Mouse (Mus musculus) CH12.LX (cell line): ENCODE data around the gene Fam19a2. TPM values are rescaled to one million over a fixed set of nuclear protein-coding genes. Genes with fewer than 3 reads are reported as not detected.

Source experiments
- DNase-seq: peaks from one replicate; pipeline ENCODE4 v3.0.0-alpha.2; 2013; ENCODE audit errors: extremely low read depth
- H3K27ac ChIP-seq: 2 replicates; pipeline ENCODE4 v1.5.1; 2012; ENCODE audit warnings: low read depth, mild to moderate bottlenecking, control low read depth, moderate library complexity; ENCODE audit not compliant: insufficient read depth
- H3K27me3 ChIP-seq: replicated peaks from 2 replicates; pipeline ENCODE3; 2012; ENCODE audit warnings: inconsistent platforms
- H3K36me3 ChIP-seq, 2 experiments: replicated peaks in 1 of 2; 2 replicates each; pipeline versions ENCODE3 to v1.6.1; 2012; ENCODE audit warnings: inconsistent platforms in 1 of 2, low read length in 1 of 2, mild to moderate bottlenecking in 1 of 2, mixed read lengths in 1 of 2, moderate library complexity in 1 of 2; ENCODE audit not compliant: control insufficient read depth in 1 of 2, insufficient read depth in 1 of 2
- H3K4me1 ChIP-seq, 2 experiments: 2 replicates each; pipeline ENCODE4 v1.6.1; 2012; ENCODE audit warnings: inconsistent platforms in 1 of 2, moderate library complexity in 1 of 2; ENCODE audit not compliant: insufficient read depth in 2 of 2, control insufficient read depth in 1 of 2
- H3K4me2 ChIP-seq: 2 replicates; pipeline ENCODE4 v1.6.1; 2012; ENCODE audit warnings: low read depth, mild to moderate bottlenecking, control low read depth; ENCODE audit not compliant: poor library complexity, insufficient read depth, severe bottlenecking
- H3K4me3 ChIP-seq, 3 experiments: fragments of 150-350 bp in 1 of 3; sonication (generic) in 1 of 3; replicated peaks in 1 of 3; 2 replicates each; pipeline versions ENCODE3 to v1.5.1; 2011 to 2012; ENCODE audit warnings: low read depth in 2 of 3, low read length in 2 of 3, mild to moderate bottlenecking in 2 of 3, moderate library complexity in 2 of 3, control low read depth in 1 of 3, improper control_type of control experiment in 1 of 3, inconsistent platforms in 1 of 3, mixed read lengths in 1 of 3; ENCODE audit not compliant: poor library complexity in 1 of 3
- H3K79me2 ChIP-seq: replicated peaks from 2 replicates; pipeline ENCODE4 v1.6.1; 2012; ENCODE audit warnings: mild to moderate bottlenecking, moderate library complexity; ENCODE audit not compliant: control insufficient read depth, poor library complexity, insufficient read depth, severe bottlenecking; ENCODE audit errors: extremely low read depth
- H3K9ac ChIP-seq: 2 replicates; pipeline ENCODE4 v1.6.1; 2012; ENCODE audit warnings: low read depth, mild to moderate bottlenecking, control low read depth, moderate library complexity; ENCODE audit not compliant: insufficient read depth
- H3K9me3 ChIP-seq: replicated peaks from 2 replicates; pipeline ENCODE3; 2012; ENCODE audit warnings: low read length, inconsistent platforms, mixed read lengths
- CHD1 ChIP-seq: IDR thresholded peaks from 2 replicates; pipeline ENCODE4 v1.6.1; 2012; ENCODE audit warnings: low read depth, low read length, improper control_type of control experiment, inconsistent platforms
- CTCF ChIP-seq, 2 experiments: IDR thresholded peaks in 1 of 2; conservative IDR thresholded peaks in 1 of 2; 2 replicates each; pipeline ENCODE4 v1.5.1; 2011 to 2012; ENCODE audit warnings: low read depth in 2 of 2, low read length in 2 of 2, improper control_type of control experiment in 1 of 2, inconsistent platforms in 1 of 2, mild to moderate bottlenecking in 1 of 2, moderate library complexity in 1 of 2
- E2F4 ChIP-seq: IDR thresholded peaks from 2 replicates; pipeline ENCODE4 v1.6.1; 2011; ENCODE audit warnings: low read depth, low read length, improper control_type of control experiment; ENCODE audit not compliant: insufficient replicate concordance
- ELF1 ChIP-seq: IDR thresholded peaks from 2 replicates; pipeline ENCODE4 v1.6.1; 2014; ENCODE audit warnings: low read depth, mild to moderate bottlenecking, inconsistent platforms, low read length, improper control_type of control experiment
- ETS1 ChIP-seq: conservative IDR thresholded peaks from 2 replicates; pipeline ENCODE4 v1.6.1; 2012; ENCODE audit warnings: low read depth, mild to moderate bottlenecking, inconsistent platforms, low read length, improper control_type of control experiment, moderate library complexity
- GABPA ChIP-seq: IDR thresholded peaks from 2 replicates; pipeline ENCODE4 v1.6.1; 2012; ENCODE audit warnings: low read depth, low read length, improper control_type of control experiment, inconsistent platforms; ENCODE audit not compliant: insufficient replicate concordance
- HCFC1 ChIP-seq: IDR thresholded peaks from 2 replicates; pipeline ENCODE4 v1.6.1; 2012; ENCODE audit warnings: low read depth, mild to moderate bottlenecking, inconsistent platforms, low read length, improper control_type of control experiment
- JUN ChIP-seq: IDR thresholded peaks from 2 replicates; pipeline ENCODE4 v1.6.1; 2011; ENCODE audit warnings: low read depth, mild to moderate bottlenecking, low read length, improper control_type of control experiment, moderate library complexity; ENCODE audit not compliant: insufficient read depth
- JUND ChIP-seq: conservative IDR thresholded peaks from 2 replicates; pipeline ENCODE4 v1.6.1; 2011; ENCODE audit warnings: low read depth, low read length, improper control_type of control experiment
- MEF2A ChIP-seq: IDR thresholded peaks from 2 replicates; pipeline ENCODE4 v1.6.1; 2014; ENCODE audit warnings: low read depth, mild to moderate bottlenecking, inconsistent platforms, low read length, improper control_type of control experiment, borderline replicate concordance
- MYC ChIP-seq: IDR thresholded peaks from 2 replicates; pipeline ENCODE4 v1.6.1; 2011; ENCODE audit warnings: low read depth, mild to moderate bottlenecking, improper control_type of control experiment, low read length
- NELFE ChIP-seq: IDR thresholded peaks from 2 replicates; pipeline ENCODE4 v1.6.1; 2011; ENCODE audit warnings: low read depth, low read length, improper control_type of control experiment
- NRF1 ChIP-seq: IDR thresholded peaks from 2 replicates; pipeline ENCODE4 v1.6.1; 2014; ENCODE audit warnings: low read depth, mild to moderate bottlenecking, inconsistent platforms, low read length, improper control_type of control experiment, moderate library complexity
- POLR2A ChIP-seq: IDR thresholded peaks from 2 replicates; pipeline ENCODE4 v1.6.1; 2011; ENCODE audit warnings: low read depth, mild to moderate bottlenecking, improper control_type of control experiment, low read length
- POLR2AphosphoS2 ChIP-seq: IDR thresholded peaks from 2 replicates; pipeline ENCODE4 v1.6.1; 2011; ENCODE audit warnings: low read depth, low read length, improper control_type of control experiment
- RAD21 ChIP-seq: IDR thresholded peaks from 2 replicates; pipeline ENCODE4 v1.6.1; 2011; ENCODE audit warnings: low read depth, mild to moderate bottlenecking, low read length, improper control_type of control experiment, moderate library complexity
- RCOR1 ChIP-seq: conservative IDR thresholded peaks from 2 replicates; pipeline ENCODE4 v1.6.1; 2012; ENCODE audit warnings: low read depth, mild to moderate bottlenecking, inconsistent platforms, low read length, improper control_type of control experiment
- SIN3A ChIP-seq: IDR thresholded peaks from 2 replicates; pipeline ENCODE4 v1.6.1; 2012; ENCODE audit warnings: low read length, improper control_type of control experiment, inconsistent platforms
- TCF12 ChIP-seq: IDR thresholded peaks from 2 replicates; pipeline ENCODE4 v1.6.1; 2014; ENCODE audit warnings: low read depth, mild to moderate bottlenecking, inconsistent platforms, low read length, improper control_type of control experiment
- USF1 ChIP-seq: IDR thresholded peaks from 2 replicates; pipeline ENCODE4 v1.6.1; 2014; ENCODE audit warnings: low read depth, mild to moderate bottlenecking, inconsistent platforms, low read length, improper control_type of control experiment
- ZMIZ1 ChIP-seq: IDR thresholded peaks from 2 replicates; pipeline ENCODE4 v1.6.1; 2012; ENCODE audit warnings: low read depth, mild to moderate bottlenecking, inconsistent platforms, low read length, improper control_type of control experiment
- dilution Hi-C: fragments of 300-500 bp; cut with MboI; formaldehyde crosslinking; loops from 2 replicates; pipeline ENCODE4 v1.14.3; 2020; ENCODE audit warnings: low sequenced_read_pairs; ENCODE audit not compliant: extremely low pct_unique_long_range_greater_than_20kb, extremely low pct_ligation_motif_present
- in situ Hi-C: fragments of 300-500 bp; cut with MboI; formaldehyde crosslinking; loops from 3 replicates; pipeline ENCODE4 v1.14.3; 2019; ENCODE audit warnings: low sequenced_read_pairs, low pct_ligation_motif_present, low pct_unique_long_range_greater_than_20kb, mixed read lengths
- polyA plus RNA-seq: library from polyadenylated mRNA; unstranded; fragments of >175 nt; gene quantifications from 2 replicates; pipeline ENCODE4 v1.2.1, GENCODE M21; 2012; ENCODE audit warnings: low read depth; ENCODE audit not compliant: insufficient read length
- total RNA-seq, 2 experiments: library from RNA; depleted of rRNA; stranded (reverse); fragments of 300-350 nt in 1 of 2; fragments of >200 nt in 1 of 2; gene quantifications; 2 replicates each; pipeline ENCODE4 v1.2.3; 2012 to 2014

The Fam19a2 gene
- total and polyA plus RNA-seq, 3 experiments = not detected

GRCm38 (mm10) chr10:123395429-123395828 lies 131.6 kb downstream of the Fam19a2 start:
- no peak overlapping the region for H3K27ac ChIP-seq
- no peak overlapping the region for H3K9ac ChIP-seq
- H3K9me3 ChIP-seq = peaks cover 31% of the 10 kb centered on the region
- dilution Hi-C loops = no loop called here
- H3K27me3 ChIP-seq = no peaks in the 10 kb centered on the region
- H3K79me2 ChIP-seq = no peaks in the 10 kb centered on the region
- no peak overlapping the region for H3K4me3 ChIP-seq
- H3K4me2 ChIP-seq = no peak overlapping the region
- in situ Hi-C loops = no loop called here
- no peaks in the 10 kb centered on the region for H3K36me3 ChIP-seq
- DNase-seq = no peak
- TF ChIP-seq USF1 = no peak
- no peak for TF ChIP-seq NRF1
- TF ChIP-seq E2F4 = no peak
- no peak for TF ChIP-seq NELFE
- no peak for TF ChIP-seq JUN
- no peak for TF ChIP-seq MYC
- TF ChIP-seq SIN3A = no peak
- no peak for TF ChIP-seq RCOR1
- TF ChIP-seq CTCF (conservative IDR thresholded peaks at IDR 0.05 in 1 of 2, IDR thresholded peaks at IDR 0.05 in 1 of 2; ENCODE audit: low read depth in 2 of 2, low read length in 2 of 2) = no peak
- TF ChIP-seq MEF2A = no peak
- TF ChIP-seq TCF12 = no peak
- no peak for TF ChIP-seq ELF1
- no peak for TF ChIP-seq RAD21
- TF ChIP-seq GABPA = no peak
- no peak for TF ChIP-seq ETS1
- TF ChIP-seq POLR2AphosphoS2 = no peak
- TF ChIP-seq JUND = no peak
- TF ChIP-seq ZMIZ1 = no peak
- no peaks in the 10 kb centered on the region for H3K4me1 ChIP-seq

- peaks cover 41% of the 10 kb centered on the region for H3K9me3 ChIP-seq
- no peak overlapping the region for H3K9ac ChIP-seq
- H3K27ac ChIP-seq = no peak overlapping the region
- H3K27me3 ChIP-seq = no peaks in the 10 kb centered on the region
- H3K4me1 ChIP-seq = no peaks in the 10 kb centered on the region
- H3K79me2 ChIP-seq = no peaks in the 10 kb centered on the region
- H3K4me2 ChIP-seq = no peak overlapping the region
- no peak for DNase-seq
- TF ChIP-seq TCF12 (no peak), HCFC1 (no peak), ZMIZ1 (no peak), POLR2A (no peak), CHD1 (no peak), GABPA (no peak)
- dilution Hi-C loops = no loop called here
- no peaks in the 10 kb centered on the region for H3K36me3 ChIP-seq
- H3K4me3 ChIP-seq = no peak overlapping the region
- in situ Hi-C loops = no loop called here
Observed at GRCm38 (mm10) chr10:123398136-123398535, 134.3 kb downstream of the Fam19a2 start.
